Mouse (Mus musculus): ENCODE data around the gene Mprip.

Gene Mprip

DNA sequence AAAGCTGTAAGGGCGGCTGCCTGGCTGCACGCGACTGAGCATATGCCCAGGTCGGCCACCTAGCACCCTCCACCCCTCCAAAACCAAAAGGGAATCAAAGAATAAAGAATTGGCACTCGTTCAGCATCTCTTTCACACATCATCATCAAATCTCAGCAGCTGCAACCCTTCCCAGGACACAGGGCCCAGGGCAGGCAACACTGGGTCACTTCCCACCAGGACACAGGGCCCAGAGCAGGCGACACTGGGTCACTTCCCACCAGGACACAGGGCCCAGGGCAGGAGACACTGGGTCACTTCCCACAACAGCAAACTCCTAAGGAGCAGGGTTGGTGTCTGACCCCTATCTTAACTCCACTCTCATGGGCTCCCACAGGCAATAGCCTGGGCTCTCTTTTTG is 132.3 kb downstream of the Mprip start:
- DNase-seq (ENCODE audit: low spot score in 2 of 2), result no peak

DNA sequence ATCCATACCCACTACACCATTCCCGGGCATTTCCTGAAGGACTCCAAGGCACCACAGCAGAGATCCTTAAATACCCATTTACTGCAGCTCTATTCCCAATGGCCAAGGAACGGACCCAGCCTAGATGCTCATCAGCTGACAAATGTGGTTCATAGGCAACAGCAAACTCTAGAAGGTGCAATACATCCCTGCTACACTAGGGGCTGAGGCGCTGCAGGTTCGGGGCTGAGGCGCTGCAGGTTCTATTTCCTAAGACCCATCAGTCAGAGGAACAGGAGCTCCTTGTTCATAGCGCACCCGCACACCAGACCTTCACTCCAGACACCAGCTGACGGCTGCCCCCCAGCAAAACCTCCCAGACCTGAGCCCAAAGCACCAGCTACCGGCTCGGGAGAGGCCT is 139.3 kb downstream of the Mprip start:
- no peak for DNase-seq (ENCODE audit: low spot score in 2 of 2)

DNA sequence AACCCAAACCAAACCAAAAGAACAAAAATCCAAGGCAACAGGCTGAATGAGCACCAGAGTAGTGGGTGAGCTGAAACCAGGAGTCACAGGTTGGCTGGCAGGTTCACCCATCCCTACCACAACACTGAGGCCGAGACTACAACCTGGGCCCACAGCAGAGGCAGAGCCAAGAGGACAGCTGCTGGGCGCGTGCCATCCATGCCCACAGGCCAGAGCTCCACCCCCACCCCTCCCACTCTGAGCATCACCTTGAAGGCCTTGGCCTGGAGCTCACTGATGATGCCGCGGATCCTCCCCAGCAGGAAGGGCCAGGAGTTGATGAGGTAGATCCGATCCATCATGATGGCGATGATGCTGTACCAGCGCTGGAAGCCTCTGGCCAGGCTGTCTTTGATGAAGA is 140.8 kb downstream of the Mprip start:
- no peak for DNase-seq (ENCODE audit: low spot score in 2 of 2)

DNA sequence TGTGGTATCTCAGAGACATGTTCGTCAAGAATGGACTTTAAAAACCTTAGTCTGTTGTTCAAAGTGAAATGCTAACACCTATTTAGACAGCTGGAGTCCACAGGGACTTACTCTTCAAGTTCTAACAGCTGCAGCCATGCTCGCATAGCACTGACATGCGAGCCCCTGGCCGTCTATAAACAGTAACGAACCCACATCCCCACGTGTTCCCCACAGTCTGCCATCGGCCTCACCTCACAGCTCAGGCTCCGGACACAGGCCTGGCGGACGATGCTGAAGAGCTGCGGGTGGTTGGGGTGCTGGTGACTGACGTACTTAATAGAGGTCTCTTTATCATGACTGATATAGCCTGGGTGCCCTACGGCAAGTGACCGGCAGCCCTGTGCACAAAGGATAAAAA is 142.4 kb downstream of the Mprip start:
- DNase-seq (ENCODE audit: low spot score in 2 of 2), result no peak

DNA sequence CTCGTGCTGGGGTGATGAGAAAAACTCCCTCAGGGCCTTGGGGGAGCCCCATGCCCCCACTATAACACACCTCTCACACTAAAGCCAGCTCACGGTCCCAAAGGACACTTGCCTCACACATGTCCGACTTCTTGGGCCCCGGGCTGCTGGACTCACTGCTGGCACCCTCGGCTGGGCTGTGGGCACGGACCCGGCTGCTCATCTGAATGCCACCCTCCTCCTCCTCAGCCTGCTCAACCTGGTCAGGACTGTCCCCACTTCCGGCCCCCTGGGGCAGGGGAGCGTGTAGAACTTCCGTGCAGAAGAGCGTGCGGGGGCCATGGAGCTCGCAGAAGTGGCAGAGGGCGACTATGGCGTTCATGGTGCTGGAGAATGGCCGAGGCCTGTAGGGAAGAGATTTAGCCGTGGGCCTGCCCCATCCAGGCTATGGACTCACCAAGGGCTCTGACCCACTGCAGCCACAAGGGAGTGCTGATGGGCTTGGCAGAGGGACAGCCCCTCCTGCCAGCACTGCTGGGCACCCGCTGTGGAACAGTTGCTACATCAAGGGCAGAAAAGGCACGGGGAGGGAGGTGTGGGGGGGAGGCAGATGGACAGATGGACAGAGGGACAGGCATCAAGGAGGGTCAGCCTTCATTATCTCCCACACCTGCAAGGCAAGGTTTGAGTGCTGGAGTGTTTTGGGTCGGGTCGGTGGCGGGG is 143.5 kb downstream of the Mprip start:
- peak in 1 of 2 experiments; percentile 36 for DNase-seq (ENCODE audit: low spot score in 2 of 2)

DNA sequence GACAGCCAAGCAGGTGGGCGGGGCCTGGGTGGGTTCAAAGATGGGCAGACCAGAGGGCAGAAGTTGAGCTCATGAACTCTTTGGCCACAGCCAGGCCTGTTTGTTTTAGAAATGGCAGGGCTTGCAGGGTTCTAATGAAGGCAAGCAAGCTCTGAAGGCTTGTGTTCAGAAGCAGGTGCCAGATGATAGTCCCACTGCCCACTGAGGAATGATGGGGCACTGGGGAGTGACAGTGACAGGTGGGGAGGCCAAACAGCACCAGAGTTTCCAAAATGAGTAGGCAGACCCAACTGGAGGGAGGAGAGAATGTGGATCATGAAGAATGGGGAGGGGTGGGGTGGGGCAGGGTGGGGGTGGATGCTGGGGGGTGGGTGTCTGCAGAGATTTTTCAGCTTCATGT is 144.2 kb downstream of the Mprip start:
- DNase-seq (ENCODE audit: low spot score in 2 of 2), result no peak

DNA sequence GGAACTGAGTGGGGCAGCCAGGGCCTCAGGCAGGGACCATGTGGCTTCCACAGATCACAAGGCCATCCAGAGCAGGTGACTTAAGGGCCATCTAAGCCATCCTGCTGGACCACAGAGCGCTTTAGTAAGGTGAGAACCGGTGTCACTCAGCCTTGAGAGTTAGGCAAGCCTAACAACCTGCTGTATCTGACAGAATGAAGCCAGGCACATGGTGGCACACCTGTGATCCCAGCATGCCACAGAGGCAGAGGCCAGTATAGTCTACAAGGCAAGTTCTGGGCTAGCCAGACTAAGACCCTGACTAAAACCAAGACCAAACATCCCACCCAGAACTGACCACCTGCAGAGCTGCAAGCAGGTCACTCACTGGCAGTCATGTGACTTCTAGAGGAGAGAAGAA is 144.6 kb downstream of the Mprip start:
- DNase-seq (ENCODE audit: low spot score in 2 of 2), result no peak

DNA sequence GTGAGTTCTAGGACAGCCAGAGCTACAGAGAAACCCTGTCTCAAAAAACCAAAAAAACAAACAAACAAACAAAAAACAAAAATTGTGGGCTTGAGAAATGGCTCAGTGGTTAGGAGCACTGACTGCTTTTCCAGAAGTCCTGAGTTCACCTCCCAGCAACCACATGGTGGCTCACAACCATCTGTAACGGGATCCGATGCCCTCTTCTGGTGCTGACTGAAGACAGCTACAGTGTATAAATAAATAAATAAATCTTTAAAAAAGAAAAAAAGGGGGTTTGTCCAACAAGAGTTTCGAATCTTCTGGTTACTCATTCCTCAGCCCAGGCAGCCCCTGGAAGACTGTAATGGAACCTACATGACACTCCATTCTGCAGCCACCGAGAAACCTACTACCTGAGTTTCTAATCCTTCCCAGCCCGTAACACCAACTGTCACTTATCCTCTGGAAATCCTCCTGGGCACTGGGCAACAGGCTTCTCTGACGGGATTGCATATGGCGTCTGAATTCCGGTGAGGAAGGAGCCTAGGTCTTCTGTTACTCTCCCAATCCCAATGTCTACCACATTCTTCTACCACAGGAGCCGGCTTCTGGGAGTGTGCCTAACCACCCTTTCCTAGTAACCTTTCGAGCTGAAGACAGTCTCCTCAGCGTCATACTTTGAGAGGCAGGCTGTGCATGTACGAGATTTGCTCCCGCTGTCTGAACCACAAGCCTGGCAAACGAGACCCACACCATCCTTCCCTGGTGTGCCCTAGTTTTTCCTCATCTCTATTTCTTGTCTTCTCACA is 147.3 kb downstream of the Mprip start:
- no peak for DNase-seq (ENCODE audit: low spot score in 2 of 2)

DNA sequence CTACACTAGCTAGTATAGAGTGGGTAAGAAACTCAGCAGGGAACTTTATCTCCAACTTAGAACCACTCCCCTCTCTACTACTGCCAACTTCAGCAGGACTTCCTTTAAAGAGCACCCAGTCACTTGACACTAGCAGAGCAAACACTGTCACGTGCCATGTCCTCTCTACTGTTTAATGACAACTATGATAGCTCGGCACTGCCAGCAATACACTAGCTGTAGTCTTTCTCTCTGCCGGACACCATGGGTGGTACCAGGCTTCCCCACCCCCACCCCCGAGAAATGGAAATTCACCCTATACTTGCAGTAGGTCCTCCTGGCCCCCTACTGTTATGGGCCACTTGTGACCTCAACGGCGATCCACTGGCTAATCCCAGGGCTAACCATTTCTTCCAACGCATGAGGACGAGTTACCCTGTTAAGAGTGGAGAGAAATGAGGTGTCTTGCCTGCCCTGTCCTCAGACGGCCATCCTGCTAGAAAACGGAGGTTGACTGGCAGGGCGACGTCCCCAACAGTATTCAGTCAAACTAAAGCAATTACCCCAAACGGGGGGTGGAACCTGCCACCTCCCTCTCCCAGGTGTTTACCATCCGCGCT is 148.1 kb downstream of the Mprip start:
- DNase-seq (ENCODE audit: low spot score in 2 of 2), result peak in 1 of 2 experiments; percentile 15

DNA sequence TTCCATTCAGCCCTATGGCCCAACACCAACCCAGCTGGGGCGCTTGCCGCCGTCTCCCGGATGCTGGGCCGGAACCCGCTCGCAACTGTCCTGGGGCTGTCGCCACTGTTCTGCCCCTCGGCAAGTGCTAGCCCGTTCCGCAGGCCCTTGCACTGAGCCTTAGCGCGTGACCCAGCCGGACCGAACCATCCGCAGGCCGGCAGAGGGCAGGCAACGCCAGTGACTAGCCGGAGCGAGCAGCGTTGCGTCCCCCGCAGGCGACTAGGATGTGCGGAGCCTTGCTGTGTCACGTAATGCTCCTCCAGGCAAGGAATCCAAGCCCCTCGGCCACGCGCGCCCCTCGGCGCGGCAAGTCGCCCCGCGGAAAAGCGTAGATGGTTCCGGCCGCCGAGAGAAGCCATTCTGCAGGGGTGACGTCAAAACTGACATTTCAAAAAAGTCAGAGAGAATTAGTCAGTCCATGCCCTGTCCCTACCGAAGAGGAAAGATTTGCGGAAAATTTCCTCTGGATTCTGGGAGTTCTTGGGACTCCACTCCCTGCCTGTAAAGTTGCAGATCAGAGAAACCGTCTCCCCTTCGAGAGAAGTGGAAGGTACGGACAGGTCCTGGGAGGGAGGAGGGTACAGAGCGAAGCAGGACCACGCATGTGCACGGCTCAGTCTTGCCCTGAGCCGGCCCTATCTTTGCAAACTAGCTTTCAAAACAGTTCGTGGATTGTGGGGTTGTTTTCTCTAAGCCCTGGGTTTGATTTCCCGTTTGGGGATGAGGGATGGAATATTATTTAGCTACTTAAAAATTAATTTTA is 148.8 kb downstream of the Mprip start, which contains the start of gene Flcn:
Flcn (minus strand) TSS at position 347 of the 805 bp plus-strand sequence.
- DNase-seq (ENCODE audit: low spot score in 2 of 2), result peak; percentile 83 to 84

DNA sequence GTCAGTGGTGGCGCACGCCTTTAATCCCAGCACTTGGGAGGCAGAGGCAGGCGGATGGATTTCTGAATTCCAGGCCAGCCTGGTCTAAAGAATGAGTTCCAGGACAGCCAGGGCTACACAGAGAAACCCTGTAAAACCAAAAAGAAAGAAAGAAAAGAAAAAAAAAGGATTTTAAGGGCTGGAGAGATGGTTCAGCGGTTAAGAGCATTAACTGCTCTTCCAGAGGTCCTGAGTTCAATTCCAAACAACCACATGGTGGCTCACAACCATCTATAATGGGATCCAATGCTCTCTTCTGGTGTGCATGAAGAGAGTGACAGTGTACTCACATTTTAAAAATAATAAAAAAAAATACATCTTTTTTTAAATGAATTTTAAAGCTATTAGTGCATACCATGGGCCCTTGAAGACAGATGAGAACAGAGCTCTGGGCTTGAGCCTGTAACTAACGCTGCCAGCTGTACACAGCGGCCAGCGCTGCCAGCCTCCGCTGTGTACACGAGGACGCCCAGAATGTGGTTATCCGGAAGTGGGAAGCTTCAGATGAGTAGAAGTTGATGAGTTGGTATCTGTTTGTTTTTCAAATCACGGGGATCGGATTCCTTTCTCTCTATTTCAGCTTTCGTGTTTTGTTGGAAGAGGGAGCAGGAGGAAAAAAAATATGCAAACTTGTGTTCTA is 149.5 kb downstream of the Mprip start:
- DNase-seq (ENCODE audit: low spot score in 2 of 2), result no peak

DNA sequence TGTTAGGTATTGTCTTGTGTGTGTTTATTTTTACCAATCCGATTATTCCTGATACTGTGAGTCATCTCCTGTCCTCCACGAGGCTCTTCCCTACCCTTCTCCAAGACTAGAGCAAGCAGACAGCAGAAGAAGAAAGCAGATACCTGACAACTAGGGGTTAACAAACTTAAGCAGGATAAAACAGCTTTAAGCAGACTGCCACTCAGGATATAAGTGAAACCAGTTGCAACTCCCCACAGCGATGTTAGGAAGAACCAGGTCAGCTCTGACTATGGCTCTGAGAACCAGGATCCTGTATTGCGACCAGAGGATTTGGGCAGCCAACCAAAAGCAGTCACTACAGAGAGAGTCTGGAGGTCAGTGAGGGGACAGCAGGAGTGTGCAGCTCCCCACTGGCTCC is 150.1 kb downstream of the Mprip start:
- no peak for DNase-seq (ENCODE audit: low spot score in 2 of 2)

DNA sequence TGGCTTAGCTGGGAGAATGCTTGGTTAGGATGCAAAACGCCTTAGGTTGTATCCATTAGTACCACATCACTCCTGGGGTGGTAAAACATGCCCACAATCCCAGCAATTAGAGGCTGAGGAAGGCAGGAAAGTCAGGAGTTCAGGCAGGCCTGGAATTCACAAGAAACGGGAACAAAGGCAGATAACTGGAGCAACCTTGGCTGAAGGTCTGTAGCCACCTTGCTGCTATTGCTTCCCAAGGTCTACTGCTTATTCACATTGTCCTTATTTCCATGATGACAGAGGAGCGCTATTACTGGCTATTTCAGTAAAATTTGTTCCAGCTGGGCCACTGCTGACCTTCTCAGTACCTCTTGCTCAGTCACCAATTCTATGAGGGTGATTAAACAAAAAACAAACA is 152.2 kb downstream of the Mprip start:
- DNase-seq (ENCODE audit: low spot score in 2 of 2), result no peak

DNA sequence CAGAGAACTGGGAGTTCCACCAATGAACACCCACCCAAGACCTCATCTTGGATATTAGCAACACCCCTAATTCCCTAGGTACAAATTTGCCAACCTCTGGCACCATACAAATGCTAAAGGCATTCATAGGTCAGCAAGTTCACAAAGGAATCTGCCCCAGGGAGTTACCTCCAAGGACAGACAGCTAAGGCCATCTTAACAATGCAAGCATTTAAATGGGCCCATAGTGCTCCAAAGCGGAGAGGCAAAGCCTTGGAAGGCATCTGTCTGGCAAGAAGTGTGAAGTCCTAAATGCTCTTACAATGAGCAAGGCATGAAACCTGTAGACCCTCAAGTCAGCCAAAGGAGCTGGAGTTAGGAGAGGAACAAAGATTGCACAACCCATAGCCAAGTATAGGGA is 153.2 kb downstream of the Mprip start:
- DNase-seq (ENCODE audit: low spot score in 2 of 2), result no peak

DNA sequence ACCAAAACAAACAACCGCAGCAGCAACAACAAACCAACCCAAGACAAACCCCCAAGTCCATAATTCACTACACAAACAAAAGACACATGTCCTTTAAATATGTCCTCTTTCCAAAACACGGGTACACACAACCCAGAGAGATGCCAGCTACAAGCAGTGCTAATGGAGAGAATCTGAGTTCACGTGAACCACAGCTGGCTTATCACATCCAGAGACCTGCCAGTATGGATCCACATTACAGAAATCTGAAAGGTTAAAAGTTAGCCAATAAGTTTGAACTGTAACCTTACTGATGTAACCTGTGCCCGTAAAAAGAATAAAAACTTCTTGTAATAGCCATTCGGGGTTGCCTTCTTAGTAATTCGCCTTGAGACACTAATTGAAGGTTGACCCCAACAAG is 153.8 kb downstream of the Mprip start:
- DNase-seq (ENCODE audit: low spot score in 2 of 2), result no peak

DNA sequence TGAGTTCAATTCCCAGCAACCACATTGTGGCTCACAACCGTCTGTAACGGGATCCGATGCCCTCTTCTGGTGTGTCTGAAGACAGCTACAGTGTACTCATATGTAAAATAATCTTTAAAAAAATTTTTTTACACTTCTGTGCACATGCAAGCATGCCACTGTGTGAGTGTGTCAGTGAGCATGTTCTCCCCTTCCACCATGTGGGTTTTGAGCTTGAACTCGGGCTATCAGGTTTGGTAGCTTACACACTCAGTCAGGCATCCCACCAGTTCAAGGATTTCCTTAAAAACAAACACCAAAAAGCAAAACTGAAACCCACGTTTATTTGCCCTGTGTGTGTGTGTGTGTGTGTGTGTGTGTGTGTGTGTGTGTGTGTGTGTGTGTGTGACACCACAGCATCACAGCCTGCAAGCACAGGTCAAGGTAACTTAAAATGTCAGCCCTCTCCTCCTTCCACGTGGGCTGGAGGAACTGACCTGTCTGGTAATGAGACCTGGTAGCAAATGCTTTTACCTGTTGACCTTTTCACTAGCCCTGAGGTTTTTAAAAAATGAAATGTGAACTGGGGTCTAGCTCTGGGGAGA is 154.5 kb downstream of the Mprip start:
- DNase-seq (ENCODE audit: low spot score in 2 of 2), result no peak

DNA sequence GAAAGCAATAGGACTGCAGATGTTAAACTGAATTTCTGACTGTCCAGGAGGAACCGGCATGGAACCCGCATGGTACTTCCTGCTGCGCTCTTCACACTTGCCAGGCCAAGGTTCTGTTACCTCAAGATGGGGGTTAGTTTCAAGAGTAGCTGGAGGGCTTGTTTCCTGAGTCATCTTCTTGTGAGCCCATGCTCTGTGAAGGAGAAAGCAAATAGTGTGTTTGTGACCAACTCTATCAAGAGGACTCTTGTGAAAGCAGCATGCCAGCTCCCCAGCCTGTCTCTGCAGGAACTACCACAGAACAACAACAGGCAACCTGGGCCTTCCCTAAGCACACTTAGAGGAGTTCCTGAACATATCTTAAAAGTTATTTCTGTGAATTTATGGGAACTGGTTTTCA is 156.8 kb downstream of the Mprip start:
- no peak for DNase-seq (ENCODE audit: low spot score in 2 of 2)

DNA sequence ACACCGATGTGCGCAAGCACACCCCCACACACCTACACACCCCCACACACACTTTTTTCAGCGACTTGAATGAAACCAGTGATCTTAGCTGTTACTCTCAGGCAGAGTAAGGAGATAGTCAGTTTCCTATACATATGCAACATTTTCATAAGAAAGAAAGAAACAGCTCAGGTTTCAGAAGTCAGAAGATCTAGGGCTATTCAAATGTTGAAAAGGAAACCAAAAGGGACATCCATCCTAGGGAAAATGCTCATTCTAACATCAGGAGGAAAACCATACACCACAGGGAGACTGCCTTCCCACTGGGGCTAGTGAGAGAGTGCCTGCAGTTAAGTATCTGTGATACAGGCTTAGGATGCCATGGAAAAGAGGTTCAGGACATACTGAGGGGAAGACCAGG is 160.5 kb downstream of the Mprip start:
- no peak for DNase-seq (ENCODE audit: low spot score in 2 of 2)

All from urinary bladder, postnatal 36 days (tissue).